Mouse (Mus musculus): Measurements from ENCODE around the gene Ergic1. TPM values are rescaled to one million over a fixed set of nuclear protein-coding genes. Genes with fewer than 3 reads are reported as not detected.

The Ergic1 gene
- polyA plus RNA-seq, 1 experiment from 2014 or later: 39.0 TPM

DNA sequence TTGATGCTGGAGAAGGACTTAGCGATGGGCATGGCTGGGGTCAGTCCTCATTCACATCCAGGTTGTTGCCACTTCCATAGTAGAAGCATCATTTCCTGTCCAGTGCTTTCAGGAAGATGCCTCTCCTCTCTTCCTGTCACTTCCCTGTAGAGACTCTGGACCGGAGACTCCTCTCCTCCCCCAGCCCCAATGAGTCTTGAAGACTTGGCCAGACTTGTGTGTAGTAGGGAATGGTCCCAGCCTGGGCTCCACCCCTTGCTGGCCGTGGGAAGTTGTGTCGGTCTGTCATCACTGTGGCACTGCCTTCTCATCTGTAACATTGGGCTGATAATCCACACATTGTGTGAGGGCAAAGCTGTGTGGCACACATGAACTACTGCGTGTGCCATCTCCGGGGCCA lies 22.3 kb downstream of the Ergic1 start:
- no peak for ATAC-seq (ENCODE audit: low read depth)
- Histone ChIP-seq H3K4me2 (ENCODE audit: low read depth, low read length) (no peak overlapping the region), H3K27ac (ENCODE audit: low read length) (peak overlapping the region; percentile 57), H3K9ac (ENCODE audit: low read depth, low read length) (no peak overlapping the region), H3K4me3 (ENCODE audit: low read depth, low read length) (no peak overlapping the region), H3K4me1 (ENCODE audit: control insufficient read depth, low read depth, low read length) (peaks cover 13% of the 10 kb centered on the region), H3K36me3 (ENCODE audit: control insufficient read depth, insufficient read depth) (no peaks in the 10 kb centered on the region), H3K9me3 (replicated peaks; ENCODE audit: control insufficient read depth, low read length) (no peaks in the 10 kb centered on the region), H3K27me3 (ENCODE audit: control insufficient read depth, insufficient read depth, low read depth, low read length) (no peaks in the 10 kb centered on the region)
- WGBS (ENCODE audit: insufficient replicate concordance): 78% methylated on average over 6 of the region's 6 CpGs

GRCm38 (mm10) chr17:26584063-26584462 lies 22.8 kb downstream of the Ergic1 start:
- peak; percentile 78 for ATAC-seq (ENCODE audit: low read depth)
- 48% methylated on average over 4 of the region's 4 CpGs for WGBS (ENCODE audit: insufficient replicate concordance)
- Histone ChIP-seq H3K4me1 (ENCODE audit: control insufficient read depth, low read depth, low read length) (peaks cover 13% of the 10 kb centered on the region), H3K27ac (ENCODE audit: low read length) (peak overlapping the region; percentile 57), H3K36me3 (ENCODE audit: control insufficient read depth, insufficient read depth) (no peaks in the 10 kb centered on the region), H3K9ac (ENCODE audit: low read depth, low read length) (no peak overlapping the region), H3K4me3 (ENCODE audit: low read depth, low read length) (no peak overlapping the region), H3K4me2 (ENCODE audit: low read depth, low read length) (no peak overlapping the region), H3K27me3 (ENCODE audit: control insufficient read depth, insufficient read depth, low read depth, low read length) (no peaks in the 10 kb centered on the region), H3K9me3 (replicated peaks; ENCODE audit: control insufficient read depth, low read length) (no peaks in the 10 kb centered on the region)

DNA sequence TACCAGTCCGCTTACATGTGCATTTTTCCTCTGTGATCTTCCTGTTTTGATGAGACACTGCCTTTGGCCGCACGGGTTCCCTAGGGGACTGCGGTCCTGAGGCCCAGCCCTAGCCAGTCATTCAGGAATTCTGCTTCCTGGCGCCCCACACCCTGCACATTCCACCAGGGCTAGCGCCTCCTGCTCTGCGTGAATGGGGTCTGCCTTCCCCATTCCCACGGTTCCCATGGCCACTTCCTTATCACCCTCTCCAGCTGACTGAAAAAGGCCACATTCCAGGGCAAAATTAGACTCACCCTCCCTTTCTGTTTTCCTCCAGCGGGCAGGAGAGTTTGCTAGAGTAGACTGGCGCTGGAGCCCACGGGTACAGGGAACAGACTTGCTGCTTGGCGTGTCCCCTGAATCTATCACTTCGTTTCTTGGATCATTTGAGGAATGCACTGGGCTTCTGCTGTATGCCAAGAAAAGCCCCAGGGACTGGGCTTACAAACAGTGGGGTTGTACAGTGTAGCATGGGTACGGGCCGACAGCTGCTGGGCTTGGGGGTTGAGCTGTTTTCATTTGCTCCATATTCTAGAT lies 23.4 kb downstream of the Ergic1 start:
- Histone ChIP-seq H3K27ac (ENCODE audit: low read length) (peak overlapping the region; percentile 57), H3K4me1 (ENCODE audit: control insufficient read depth, low read depth, low read length) (peaks cover 13% of the 10 kb centered on the region), H3K36me3 (ENCODE audit: control insufficient read depth, insufficient read depth) (no peaks in the 10 kb centered on the region), H3K9me3 (replicated peaks; ENCODE audit: control insufficient read depth, low read length) (no peaks in the 10 kb centered on the region), H3K4me3 (ENCODE audit: low read depth, low read length) (no peak overlapping the region), H3K4me2 (ENCODE audit: low read depth, low read length) (no peak overlapping the region), H3K9ac (ENCODE audit: low read depth, low read length) (no peak overlapping the region; the same call in 1 of the 2 replicates), H3K27me3 (ENCODE audit: control insufficient read depth, insufficient read depth, low read depth, low read length) (no peaks in the 10 kb centered on the region)
- peak; percentile 75 for ATAC-seq (ENCODE audit: low read depth)
- WGBS (ENCODE audit: insufficient replicate concordance): 64% methylated on average over 15 of the region's 15 CpGs

DNA sequence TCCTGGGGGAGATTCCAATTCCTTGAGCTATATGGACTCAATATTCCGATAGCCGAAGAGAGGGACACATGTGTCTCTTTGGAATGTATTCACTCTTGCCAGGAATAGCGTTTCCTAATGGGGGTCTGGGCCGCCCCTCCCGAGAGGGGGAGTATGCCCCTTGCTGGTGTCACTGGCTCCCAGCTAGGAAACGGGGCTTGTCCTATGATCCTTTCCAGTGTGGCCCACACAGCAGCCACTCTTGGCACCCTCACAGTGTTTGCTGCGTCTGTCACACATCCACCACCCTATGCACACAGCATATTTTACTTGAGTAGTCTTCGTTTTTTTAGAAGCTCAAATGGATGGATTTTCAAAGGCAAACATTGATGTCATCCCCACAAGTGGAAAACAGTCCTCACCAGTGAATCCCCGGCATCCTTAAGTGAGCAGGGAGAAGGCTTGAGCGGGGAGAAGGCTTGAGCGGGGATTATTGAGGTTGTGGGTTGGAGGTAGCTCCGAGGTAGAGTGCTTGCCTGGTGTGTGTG lies 26.7 kb downstream of the Ergic1 start:
- Histone ChIP-seq H3K36me3 (ENCODE audit: control insufficient read depth, insufficient read depth) (no peaks in the 10 kb centered on the region), H3K4me1 (ENCODE audit: control insufficient read depth, low read depth, low read length) (peaks cover 13% of the 10 kb centered on the region), H3K4me2 (ENCODE audit: low read depth, low read length) (no peak overlapping the region), H3K27ac (ENCODE audit: low read length) (no peak overlapping the region), H3K9ac (ENCODE audit: low read depth, low read length) (no peak overlapping the region), H3K27me3 (ENCODE audit: control insufficient read depth, insufficient read depth, low read depth, low read length) (no peaks in the 10 kb centered on the region), H3K4me3 (ENCODE audit: low read depth, low read length) (no peak overlapping the region), H3K9me3 (replicated peaks; ENCODE audit: control insufficient read depth, low read length) (no peaks in the 10 kb centered on the region)
- ATAC-seq (ENCODE audit: low read depth): no peak
- 74% methylated on average over 12 of the region's 12 CpGs for WGBS (ENCODE audit: insufficient replicate concordance)

- Histone ChIP-seq H3K4me1 (ENCODE audit: control insufficient read depth, low read depth, low read length) (peaks cover 17% of the 10 kb centered on the region), H3K9me3 (replicated peaks; ENCODE audit: control insufficient read depth, low read length) (no peaks in the 10 kb centered on the region), H3K9ac (ENCODE audit: low read depth, low read length) (no peak overlapping the region), H3K4me2 (ENCODE audit: low read depth, low read length) (no peak overlapping the region), H3K4me3 (ENCODE audit: low read depth, low read length) (no peak overlapping the region), H3K27me3 (ENCODE audit: control insufficient read depth, insufficient read depth, low read depth, low read length) (no peaks in the 10 kb centered on the region), H3K27ac (ENCODE audit: low read length) (peak overlapping the region; percentile 69), H3K36me3 (ENCODE audit: control insufficient read depth, insufficient read depth) (no peaks in the 10 kb centered on the region)
- ATAC-seq (ENCODE audit: low read depth): peak; percentile 68
- 56% methylated on average over 4 of the region's 4 CpGs for WGBS (ENCODE audit: insufficient replicate concordance)
These were observed 31.2 kb downstream of the Ergic1 start for GRCm38 (mm10) chr17:26592510-26592909.

- H3K9ac ChIP-seq (ENCODE audit: low read depth, low read length): no peak overlapping the region
- no peak for ATAC-seq (ENCODE audit: low read depth)
- H3K9me3 ChIP-seq (replicated peaks; ENCODE audit: control insufficient read depth, low read length): no peaks in the 10 kb centered on the region
- no peak overlapping the region for H3K4me2 ChIP-seq (ENCODE audit: low read depth, low read length)
- peak overlapping the region; percentile 69; the same call in 1 of the 2 replicates for H3K27ac ChIP-seq (ENCODE audit: low read length)
- H3K36me3 ChIP-seq (ENCODE audit: control insufficient read depth, insufficient read depth): no peaks in the 10 kb centered on the region
- H3K27me3 ChIP-seq (ENCODE audit: control insufficient read depth, insufficient read depth, low read depth, low read length): no peaks in the 10 kb centered on the region
- WGBS (ENCODE audit: insufficient replicate concordance): 70% methylated on average over 5 of the region's 5 CpGs
- H3K4me3 ChIP-seq (ENCODE audit: low read depth, low read length): no peak overlapping the region
- H3K4me1 ChIP-seq (ENCODE audit: control insufficient read depth, low read depth, low read length): peaks cover 17% of the 10 kb centered on the region
These were observed 31.9 kb downstream of the Ergic1 start for GRCm38 (mm10) chr17:26593199-26593598.

DNA sequence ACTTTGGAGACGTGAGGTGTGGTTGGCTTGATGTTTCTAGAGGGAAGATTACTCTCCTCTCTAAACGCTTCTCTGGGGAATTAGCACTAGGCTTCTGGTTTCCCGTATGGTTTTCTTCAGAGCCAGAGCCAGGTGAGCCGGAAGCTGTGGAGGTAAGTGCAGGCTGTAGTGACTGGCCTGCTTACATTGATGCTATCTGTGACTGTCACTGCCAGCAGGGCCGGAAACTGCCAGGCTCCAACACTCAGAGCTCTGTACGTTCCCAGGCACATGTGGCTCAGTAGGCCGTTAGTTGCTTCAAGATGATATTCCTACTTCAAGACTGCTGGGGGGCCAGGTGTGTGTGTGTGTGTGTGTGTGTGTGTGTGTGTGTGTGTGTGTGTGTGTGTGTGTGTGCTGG lies 32.9 kb downstream of the Ergic1 start:
- Histone ChIP-seq H3K36me3 (ENCODE audit: control insufficient read depth, insufficient read depth) (no peaks in the 10 kb centered on the region), H3K9ac (ENCODE audit: low read depth, low read length) (no peak overlapping the region), H3K4me2 (ENCODE audit: low read depth, low read length) (no peak overlapping the region), H3K4me3 (ENCODE audit: low read depth, low read length) (no peak overlapping the region), H3K4me1 (ENCODE audit: control insufficient read depth, low read depth, low read length) (peaks cover 17% of the 10 kb centered on the region), H3K27me3 (ENCODE audit: control insufficient read depth, insufficient read depth, low read depth, low read length) (no peaks in the 10 kb centered on the region), H3K27ac (ENCODE audit: low read length) (no peak overlapping the region), H3K9me3 (replicated peaks; ENCODE audit: control insufficient read depth, low read length) (no peaks in the 10 kb centered on the region)
- WGBS (ENCODE audit: insufficient replicate concordance): 67% methylated on average over 7 of the region's 7 CpGs
- no peak for ATAC-seq (ENCODE audit: low read depth)

- H3K4me3 ChIP-seq (ENCODE audit: low read depth, low read length): no peak overlapping the region
- H3K36me3 ChIP-seq (ENCODE audit: control insufficient read depth, insufficient read depth): no peaks in the 10 kb centered on the region
- H3K9me3 ChIP-seq (replicated peaks; ENCODE audit: control insufficient read depth, low read length): no peaks in the 10 kb centered on the region
- ATAC-seq (ENCODE audit: low read depth): no peak
- 0 out of 2 replicates have a peak overlapping the region, but pooled peaks have one; percentile 13 for H3K27ac ChIP-seq (ENCODE audit: low read length)
- no peak overlapping the region for H3K9ac ChIP-seq (ENCODE audit: low read depth, low read length)
- peaks cover 17% of the 10 kb centered on the region for H3K4me1 ChIP-seq (ENCODE audit: control insufficient read depth, low read depth, low read length)
- WGBS (ENCODE audit: insufficient replicate concordance): 45% methylated on average over 7 of the region's 7 CpGs
- H3K4me2 ChIP-seq (ENCODE audit: low read depth, low read length): no peak overlapping the region
- H3K27me3 ChIP-seq (ENCODE audit: control insufficient read depth, insufficient read depth, low read depth, low read length): no peaks in the 10 kb centered on the region
These were observed 33.7 kb downstream of the Ergic1 start for GRCm38 (mm10) chr17:26594958-26595357.

DNA sequence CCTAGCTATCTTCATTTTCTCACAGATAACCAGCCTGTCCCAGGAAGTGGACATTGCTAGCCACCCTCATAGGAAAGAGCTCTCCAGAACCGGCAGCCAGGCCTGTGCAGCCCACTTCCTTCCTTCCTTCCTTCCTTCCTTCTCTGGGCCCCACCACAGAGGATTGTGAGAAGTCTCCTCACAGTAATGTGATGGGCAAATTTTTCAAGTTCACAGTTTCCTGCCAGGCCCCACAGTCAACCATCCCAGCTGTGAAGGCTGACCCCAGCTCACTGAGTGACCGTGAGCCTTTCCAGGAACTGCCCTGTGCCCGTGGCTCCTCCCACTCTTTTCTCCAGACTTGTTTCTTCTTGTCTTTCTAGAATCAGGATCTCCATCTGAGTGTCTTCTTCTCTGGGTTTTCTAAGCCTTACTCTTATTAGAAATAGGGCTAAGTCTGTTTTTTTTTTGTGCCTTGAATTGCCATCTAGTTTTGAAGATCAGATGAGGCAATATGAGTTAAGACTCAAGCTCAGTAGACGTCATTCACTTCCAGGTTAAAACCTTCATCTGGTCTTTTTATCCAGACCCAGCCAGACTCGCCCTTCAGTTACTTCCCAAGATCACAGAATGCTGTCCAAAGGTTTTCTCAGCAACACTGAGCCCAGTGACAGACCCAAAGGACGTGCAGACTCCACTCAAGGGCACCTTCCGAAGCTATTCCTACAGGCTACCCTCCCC lies 34.3 kb downstream of the Ergic1 start:
- peak; percentile 30; the same call in 1 of the 2 replicates for ATAC-seq (ENCODE audit: low read depth)

More for the DNA sequence above, 34.3 kb downstream of the Ergic1 start:
- Histone ChIP-seq H3K27me3 (ENCODE audit: control insufficient read depth, insufficient read depth, low read depth, low read length) (no peaks in the 10 kb centered on the region), H3K4me2 (ENCODE audit: low read depth, low read length) (no peak overlapping the region), H3K36me3 (ENCODE audit: control insufficient read depth, insufficient read depth) (no peaks in the 10 kb centered on the region), H3K4me3 (ENCODE audit: low read depth, low read length) (no peak overlapping the region), H3K4me1 (ENCODE audit: control insufficient read depth, low read depth, low read length) (peaks cover 19% of the 10 kb centered on the region), H3K9ac (ENCODE audit: low read depth, low read length) (no peak overlapping the region), H3K9me3 (replicated peaks; ENCODE audit: control insufficient read depth, low read length) (no peaks in the 10 kb centered on the region), H3K27ac (ENCODE audit: low read length) (peak overlapping the region; percentile 41; the same call in 1 of the 2 replicates)
- 41% methylated on average over 7 of the region's 7 CpGs for WGBS (ENCODE audit: insufficient replicate concordance)

Data from liver, embryonic 16.5 days (tissue).